In the genomic region with DNA sequence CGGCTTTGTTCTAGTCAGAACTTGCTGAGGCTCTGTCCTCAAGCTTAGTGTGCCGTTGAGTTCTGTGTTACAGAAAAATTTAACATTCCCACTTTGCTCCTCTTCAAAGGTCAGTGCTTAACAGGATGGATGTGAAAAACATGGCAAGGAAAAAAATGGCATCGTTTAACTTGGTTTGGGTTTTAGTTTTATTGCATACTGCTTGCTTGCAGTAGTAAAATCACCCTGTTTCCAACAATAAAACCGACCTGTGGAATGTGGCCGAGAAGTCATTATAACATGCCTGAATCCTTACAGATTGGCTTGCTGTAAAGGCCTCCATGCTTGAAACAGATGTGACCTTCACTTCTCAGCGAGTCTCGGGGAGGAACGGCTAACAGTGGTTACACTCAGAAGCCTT, we compare ENCODE assay signal across 14 mouse cellular contexts.
"Had no signal": no experiment of that assay in that cellular context is flagged by ENCODE, and none has a peak within 500 bp of the region (broad histone marks: within the 10 kb centered on the region; RNA-seq: fewer than 3 reads in every experiment).

No protein-coding gene starts in this region.

- H3K4me2 ChIP-seq: liver, embryonic 11.5 days; liver, embryonic 15.5 days; lung, embryonic 14.5 days; midbrain, embryonic 11.5 days; midbrain, embryonic 15.5 days; neural tube, embryonic 12.5 days had no signal

- ATAC-seq: intestine, embryonic 16.5 days; midbrain, embryonic 15.5 days had no signal

- H3K27me3 ChIP-seq: liver, embryonic 15.5 days; midbrain, embryonic 15.5 days; neural tube, embryonic 12.5 days had no signal

- H3K4me3 ChIP-seq: liver, embryonic 15.5 days; midbrain, embryonic 15.5 days; neural tube, embryonic 12.5 days had no signal

- H3K9ac ChIP-seq: liver, embryonic 15.5 days; lung, embryonic 14.5 days; midbrain, embryonic 15.5 days; neural tube, embryonic 12.5 days had no signal

- H3K4me1 ChIP-seq: liver, embryonic 15.5 days; midbrain, embryonic 15.5 days; neural tube, embryonic 12.5 days had no signal

- H3K36me3 ChIP-seq: liver, embryonic 15.5 days; midbrain, embryonic 15.5 days; neural tube, embryonic 12.5 days had no signal

- H3K27ac ChIP-seq: liver, embryonic 15.5 days; midbrain, embryonic 15.5 days; neural tube, embryonic 12.5 days had no signal

- H3K9me3 ChIP-seq: liver, embryonic 15.5 days; midbrain, embryonic 15.5 days; neural tube, embryonic 12.5 days had no signal

- DNase-seq: kidney, adult 2 months; kidney, postnatal 25 days; layer of hippocampus, adult 9-11 months; lung, embryonic 14.5 days; lung, postnatal 10 days; lung, postnatal 4 days; right cerebral cortex, postnatal 25 days; thymus, postnatal 36 days had no signal
